Mouse (Mus musculus) urinary bladder, postnatal 36 days (tissue): Measurements from ENCODE around the gene Dvl3.
A peak's percentile ranks its signal among the peaks of the same experiment; 100 is the strongest.

Experiments
- DNase-seq, 2 experiments: peaks; one replicate each; pipeline ENCODE4 v3.0.0; 2022; ENCODE audit warnings: low spot score in 2 of 2, mixed read lengths in 1 of 2

The Dvl3 gene

DNA sequence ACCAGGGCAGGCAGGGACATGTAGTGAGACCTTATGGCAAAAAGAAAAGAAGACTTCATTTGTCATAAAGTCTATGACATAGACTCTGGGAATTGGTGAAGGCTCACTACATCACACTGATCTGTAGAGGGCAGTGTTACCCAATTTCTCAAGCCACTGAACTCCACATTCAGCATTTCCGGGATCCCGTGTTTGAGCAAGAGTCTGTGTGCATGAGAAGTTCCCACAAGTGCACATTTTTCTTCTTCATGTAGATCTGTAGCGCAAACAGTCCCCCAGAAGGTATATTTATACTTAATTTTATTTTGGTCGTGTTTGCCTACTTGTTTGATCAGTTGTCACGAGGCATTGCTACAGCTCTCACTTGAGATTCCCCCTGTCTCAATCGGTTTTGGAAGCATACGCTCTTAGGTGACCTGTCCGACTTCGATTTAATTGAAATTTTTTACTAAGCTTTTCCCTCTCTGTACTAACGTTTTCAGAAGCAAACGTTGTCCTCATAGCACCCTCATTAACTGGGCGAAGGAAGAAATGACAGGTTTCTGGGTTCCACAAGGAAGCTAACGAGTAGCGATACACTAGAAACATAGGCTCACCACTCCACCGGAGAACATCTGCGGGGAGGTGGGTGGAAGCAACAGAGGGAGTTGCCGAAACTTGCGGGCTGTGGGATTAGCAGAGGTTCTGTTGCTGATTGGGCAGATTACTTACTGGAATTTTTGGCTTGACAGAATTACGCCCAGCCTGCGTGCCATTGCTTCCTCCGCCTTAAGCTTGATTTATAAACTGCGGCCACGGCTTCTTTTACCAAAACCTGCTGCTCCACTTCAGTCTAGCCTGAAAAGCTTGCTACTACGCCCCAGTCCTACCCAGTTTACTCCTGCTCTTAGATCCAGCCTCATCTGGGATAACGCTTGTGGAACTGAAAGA is 19.8 kb upstream of the Dvl3 start:
- DNase-seq, result peak; percentile 38 to 57

DNA sequence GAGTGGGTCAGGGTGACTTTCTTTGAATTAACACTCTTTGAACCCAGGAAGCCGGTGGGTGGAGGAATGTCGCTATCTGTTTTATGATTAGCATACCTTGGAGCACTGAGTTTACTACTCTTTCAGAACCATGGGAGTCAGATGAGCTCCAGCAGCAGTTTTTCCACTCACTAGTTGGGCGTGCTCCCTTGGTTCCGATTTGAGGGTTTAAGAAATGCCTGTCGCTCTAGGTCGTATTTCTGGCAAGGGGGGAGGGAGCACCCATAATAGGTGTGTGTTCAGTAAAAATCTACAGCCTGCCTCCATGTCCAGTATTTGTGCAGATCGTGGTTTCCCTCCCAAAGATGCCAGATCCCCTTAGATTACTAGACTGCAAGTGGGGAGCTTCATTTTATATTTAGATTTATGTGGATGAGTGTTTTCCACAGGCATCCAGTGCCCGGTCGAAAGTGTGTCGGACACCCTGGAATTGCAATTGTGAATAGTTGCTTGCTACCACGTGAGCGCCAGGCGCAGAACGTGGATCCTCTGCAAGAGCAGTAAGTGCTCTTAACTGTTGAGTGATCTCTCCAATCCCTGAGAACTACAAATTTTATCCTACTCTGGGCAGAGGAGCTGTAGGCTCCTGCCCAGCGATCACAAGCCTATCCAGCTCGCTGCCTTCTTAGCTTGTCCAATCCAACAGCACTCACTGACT is 18.7 kb upstream of the Dvl3 start:
- no peak for DNase-seq

DNA sequence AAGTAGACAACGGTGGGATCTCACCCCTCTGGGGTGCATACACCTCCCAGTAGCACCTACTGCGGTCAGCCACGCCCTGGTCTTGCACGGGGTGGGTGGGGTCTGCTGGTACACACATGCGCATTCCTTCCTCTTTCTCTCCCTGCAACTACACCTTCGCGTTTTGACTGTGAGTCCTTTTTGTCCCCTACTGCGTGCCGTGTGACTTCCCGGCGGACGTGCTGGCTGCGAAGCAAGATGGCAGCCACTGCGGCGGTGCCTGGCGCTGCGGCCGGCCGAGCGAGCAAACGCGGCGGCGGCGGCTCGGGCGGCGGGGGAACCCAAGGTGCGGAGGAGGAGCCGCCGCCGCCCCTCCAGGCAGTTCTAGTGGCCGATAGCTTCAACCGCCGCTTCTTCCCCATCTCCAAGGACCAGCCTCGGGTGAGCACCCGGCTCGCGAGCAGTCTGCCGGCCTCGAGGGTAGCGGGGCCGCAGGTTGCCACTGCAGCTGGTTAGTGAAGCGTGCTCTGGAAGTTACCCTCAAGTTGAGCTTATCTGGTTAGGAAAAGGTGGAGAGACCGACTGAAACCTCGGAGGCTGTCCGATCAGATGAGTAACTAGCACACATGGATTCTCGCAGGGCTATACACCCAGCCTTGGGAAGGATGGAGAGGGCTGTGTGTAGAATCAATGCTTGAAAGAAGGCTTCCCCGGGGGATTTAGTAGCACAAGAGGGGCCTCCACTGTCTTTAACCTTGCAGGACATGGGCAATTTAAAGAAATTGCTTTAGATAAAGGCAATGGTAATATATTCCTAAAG is 17.9 kb upstream of the Dvl3 start, which contains the start of gene Eif2b5:
TSS of gene Eif2b5 (plus strand) at position 141 of the 799 bp plus-strand sequence.
- DNase-seq, result peak; percentile 93

DNA sequence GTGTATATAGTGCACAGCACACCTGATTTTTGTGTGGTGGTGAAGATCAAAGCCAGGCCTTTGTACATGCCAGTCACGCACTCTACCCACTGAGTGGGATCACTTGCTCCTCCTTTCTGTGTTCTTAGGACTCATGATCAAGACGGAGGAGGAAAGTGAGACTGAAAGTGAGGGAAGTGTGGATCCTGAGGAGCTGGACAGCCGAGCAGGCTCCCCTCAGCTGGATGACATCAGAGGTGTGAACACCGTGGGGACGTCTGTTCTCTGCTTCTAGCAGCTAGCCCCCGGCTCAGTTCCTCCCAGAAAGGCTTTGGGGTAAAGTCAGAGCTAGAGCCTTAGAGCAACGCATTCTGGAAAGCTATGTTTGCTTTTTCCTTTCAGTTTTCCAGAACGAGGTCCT is 10.8 kb upstream of the Dvl3 start:
- DNase-seq, result no peak

DNA sequence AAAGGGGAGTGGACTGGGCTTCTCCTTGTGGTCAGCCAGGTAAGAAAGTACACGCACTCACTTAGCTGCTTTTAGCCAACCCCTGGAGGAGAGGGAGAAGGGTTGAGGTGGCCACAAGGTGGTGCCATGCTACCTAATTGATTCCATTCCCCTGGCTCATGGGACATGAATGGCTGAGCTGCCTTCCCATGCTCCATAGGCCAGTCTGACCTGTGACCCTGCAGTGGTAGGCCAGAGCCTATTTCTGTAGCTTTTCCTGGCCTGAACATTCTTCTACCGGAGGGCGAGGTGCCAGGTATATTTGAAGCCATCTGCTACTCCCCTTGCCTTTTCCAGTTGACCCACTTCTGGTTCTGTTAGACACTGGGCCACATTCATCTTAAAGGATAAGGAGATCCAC is 7.4 kb upstream of the Dvl3 start:
- DNase-seq, result peak; percentile 24 to 30

DNA sequence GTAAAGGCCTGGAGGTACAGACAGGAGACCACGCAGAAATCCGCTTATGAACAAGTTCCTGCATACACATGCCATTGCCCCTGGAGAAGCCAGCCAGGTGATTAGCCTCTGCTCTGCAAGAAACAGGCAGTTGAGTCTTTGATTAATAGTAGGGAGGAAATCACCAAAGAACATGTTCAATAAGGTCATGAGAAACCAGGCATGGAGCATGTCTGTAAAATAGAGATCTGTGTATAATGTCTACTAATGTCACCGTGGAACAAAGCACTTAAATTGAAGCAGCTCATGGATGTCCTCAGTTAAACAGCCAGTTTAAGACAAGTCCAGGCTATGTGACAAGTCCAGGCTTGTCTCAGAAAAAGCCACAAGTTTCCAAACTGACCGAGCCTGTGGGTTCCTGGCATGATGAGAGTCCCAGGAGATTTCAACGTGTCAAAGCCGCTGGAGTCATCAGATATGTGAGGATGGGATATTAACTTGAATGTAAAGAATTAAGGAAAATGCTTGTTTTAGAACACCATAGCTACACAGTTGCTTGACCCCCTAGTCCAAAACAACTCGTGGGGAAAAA is 5.4 kb upstream of the Dvl3 start:
- DNase-seq, result no peak

DNA sequence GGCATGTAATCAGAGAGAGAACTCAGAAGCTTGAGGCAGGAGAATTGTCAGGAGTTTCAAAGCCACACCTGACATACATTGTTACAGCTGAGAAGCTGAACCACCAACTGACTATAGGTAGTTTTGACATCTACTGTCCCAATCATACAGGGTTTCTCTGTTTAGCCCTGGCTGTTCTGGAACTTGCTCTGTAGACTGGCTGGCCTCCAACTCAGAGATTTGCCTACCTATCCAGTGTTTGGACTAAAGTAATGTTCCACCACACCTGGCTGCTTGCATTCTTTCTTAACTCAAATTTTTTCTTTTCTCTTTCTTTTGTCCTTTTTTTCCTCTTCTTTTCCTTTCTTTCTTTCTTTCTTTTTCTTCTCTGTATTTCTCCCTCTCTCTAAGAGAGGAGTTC is 750 bp upstream of the Dvl3 start:
- no peak for DNase-seq

DNA sequence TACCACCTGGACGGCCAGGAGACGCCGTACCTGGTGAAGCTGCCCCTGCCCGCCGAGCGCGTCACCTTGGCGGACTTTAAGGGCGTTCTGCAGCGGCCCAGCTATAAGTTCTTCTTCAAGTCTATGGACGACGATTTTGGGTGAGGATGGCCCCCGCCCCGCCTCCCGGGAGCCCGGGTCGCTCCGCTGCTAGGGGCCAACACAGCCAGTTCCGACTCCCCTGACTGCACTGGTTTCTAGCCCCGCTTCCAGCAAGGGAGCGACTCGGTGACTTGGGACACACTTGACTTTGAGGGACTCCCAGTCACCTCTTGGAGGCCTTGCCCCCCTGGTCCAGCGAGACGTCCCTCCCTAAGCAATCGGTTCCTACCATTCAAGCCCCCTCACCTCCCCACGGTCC is 434 bp downstream of the Dvl3 start:
- no peak for DNase-seq

DNA sequence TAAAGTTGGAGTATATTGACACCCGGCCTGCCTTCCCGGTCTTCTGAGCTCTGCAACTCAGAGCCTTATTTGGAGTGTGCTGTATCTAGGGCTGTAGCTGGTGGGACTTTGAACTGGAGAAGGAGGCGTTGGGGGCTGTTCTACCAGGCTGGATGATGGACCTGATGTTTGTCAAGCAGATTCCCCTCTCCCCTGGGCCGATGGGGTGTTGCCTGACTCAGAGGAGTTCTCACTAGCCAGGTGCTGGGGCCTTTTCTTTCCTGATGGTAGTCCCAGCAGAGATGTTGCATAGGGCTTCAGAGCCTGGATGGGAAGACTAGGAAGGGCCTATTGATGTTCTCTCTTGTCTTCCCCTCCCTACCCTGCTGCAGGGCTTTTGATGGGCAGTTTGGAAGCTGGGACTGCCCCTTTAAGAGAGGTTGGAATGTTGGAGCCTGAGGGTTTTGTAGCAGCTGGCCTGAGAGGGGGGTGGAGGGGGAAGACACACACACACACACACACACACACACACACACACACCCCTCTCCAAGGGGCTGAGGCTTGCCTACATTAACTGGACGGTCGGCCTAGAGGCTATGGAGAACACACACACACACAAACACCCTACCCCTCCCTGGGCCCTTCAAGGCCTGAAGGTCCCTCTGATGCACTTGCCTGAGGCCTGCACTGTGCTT is 1.1 kb downstream of the Dvl3 start:
- peak in 1 of 2 experiments; percentile 18 for DNase-seq

DNA sequence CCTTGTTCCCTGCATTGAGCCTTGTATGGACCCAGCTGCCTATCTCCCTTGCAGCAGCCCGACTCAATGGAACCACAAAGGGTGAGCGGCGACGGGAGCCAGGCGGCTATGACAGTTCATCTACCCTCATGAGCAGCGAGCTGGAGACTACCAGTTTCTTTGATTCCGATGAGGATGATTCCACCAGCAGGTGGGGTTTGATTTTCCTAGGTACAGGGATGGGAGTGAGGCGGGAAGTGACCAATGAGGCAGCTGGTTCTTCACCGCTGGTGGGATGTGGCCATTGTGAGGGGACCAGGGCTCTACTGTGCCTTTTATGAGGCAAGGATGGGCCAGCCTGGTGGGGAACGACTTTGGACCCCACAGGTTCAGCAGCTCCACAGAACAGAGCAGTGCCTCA is 7.1 kb downstream of the Dvl3 start:
- no peak for DNase-seq

DNA sequence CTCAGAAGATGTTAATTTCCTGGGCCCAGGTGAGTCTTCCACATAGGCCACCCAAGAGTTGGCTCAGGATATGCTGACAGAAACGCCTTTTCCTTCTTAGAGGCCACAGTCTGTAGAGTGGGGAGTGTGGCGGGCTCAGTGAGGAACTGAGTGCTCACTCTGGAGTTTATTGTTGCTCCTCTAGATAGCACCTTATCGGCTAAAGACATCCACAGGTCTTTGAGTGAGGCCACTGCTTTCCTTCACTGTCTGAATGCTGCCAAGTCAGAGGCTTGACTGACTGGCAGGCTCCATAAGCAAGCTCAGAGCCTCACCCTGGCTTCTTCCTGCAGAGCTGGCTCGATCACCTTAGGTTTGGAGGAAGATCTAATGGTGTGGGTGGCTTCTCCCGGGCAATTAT is 12.0 kb downstream of the Dvl3 start:
- DNase-seq, result no peak

DNA sequence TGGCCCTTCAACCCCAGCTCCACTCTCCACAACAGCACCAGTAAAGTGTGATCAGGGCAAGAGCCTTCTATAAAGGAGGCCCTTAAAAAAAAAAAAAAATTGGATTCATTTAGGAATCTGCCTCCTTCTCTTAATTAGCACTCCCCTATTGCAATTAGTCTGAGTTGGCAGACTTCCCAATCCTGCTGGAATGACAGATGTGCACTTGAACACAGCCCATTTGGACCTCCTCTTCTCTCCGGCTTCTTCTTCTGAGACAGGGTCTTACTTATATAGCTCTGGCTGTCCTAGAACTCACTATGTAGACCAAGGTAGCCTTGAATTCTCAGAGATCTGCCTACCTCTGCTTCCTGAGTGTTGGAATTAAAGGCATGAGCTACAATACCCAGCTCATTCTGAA is 12.6 kb downstream of the Dvl3 start:
- DNase-seq, result no peak

DNA sequence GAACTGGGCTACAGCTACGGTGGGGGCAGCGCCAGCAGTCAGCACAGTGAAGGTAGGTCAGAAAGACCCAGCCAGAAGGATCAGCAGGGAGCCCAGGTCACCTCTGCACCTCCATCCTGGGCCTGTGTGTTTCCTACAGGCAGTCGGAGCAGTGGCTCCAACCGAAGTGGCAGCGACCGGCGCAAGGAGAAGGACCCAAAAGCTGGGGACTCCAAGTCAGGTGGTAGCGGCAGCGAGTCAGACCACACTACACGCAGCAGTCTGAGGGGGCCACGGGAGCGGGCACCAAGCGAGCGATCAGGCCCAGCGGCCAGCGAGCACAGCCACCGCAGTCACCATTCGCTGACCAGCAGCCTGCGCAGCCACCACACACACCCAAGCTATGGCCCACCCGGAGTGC is 14.2 kb downstream of the Dvl3 start:
- DNase-seq, result no peak

DNA sequence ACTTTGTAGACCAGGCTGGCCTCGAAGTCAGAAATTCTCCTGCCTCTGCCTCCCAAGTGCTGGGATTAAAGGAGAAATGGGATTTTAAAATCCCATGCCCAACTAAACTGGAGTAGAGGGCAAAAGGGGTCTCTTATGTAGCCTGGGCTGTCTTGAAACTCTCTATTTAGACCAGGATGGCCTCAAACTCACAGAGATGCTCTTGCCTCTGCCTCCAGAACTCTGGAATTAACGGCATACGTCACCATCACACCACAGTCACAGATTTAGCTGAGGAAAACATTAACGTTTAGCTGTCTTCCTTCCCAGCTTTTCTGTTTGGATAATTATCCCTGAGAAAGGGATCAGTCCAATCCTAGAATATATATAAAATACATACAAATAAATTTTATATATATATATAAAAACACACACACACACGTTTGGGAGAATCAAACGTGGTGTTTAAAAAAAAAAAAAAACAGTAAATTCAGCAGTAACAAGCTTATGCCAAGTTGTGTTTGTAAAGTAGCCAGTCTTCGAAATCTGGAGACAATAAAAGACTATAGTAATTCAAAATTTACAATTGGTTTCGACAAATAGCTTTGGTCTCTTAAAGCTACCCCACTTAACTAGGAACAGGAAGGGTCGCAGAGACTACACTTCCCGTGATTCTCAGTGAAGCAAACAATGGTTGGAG is 18.0 kb downstream of the Dvl3 start:
- no peak for DNase-seq

DNA sequence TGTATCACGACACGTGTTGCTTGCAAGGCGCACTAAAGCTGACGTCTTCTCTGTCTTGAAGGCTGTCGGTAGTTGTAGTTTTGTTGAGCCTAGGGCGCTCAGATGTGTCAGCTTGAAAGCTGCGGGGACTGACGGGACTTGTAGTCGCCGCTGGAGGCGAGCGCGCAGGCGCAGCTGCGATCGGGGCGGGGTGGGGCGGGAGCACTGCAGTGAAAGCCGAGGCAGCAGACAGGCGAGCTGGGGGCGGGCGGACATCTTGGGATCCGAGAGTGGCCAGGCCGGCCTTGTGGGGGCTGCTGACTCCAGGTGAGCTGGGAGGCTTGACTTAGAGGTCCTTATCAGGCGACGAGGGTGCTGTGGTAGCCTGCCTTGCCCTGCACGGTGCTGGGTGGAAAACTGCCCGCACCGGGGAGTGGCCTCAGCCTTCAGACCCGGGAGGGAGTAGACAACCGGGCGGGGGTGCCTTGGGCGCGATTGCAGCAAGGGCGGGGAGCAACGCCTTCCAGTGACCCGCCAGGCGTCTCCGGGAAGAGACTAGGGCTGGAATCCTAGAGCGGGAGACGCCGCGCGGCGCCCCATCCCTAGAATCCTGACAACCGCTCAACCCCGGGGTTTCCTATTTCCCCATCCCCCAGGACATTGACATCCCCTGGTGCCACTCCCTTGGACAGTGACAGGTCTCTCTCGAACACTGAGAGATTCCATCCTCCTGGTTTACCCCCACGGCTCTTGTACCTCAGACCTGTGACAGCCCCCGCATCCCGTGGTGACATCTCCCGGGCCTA is 18.7 kb downstream of the Dvl3 start, which contains the start of gene Ap2m1:
TSS of gene Ap2m1 (plus strand) at position 183 of the 785 bp plus-strand sequence.
- DNase-seq, result peak; percentile 82 to 91

DNA sequence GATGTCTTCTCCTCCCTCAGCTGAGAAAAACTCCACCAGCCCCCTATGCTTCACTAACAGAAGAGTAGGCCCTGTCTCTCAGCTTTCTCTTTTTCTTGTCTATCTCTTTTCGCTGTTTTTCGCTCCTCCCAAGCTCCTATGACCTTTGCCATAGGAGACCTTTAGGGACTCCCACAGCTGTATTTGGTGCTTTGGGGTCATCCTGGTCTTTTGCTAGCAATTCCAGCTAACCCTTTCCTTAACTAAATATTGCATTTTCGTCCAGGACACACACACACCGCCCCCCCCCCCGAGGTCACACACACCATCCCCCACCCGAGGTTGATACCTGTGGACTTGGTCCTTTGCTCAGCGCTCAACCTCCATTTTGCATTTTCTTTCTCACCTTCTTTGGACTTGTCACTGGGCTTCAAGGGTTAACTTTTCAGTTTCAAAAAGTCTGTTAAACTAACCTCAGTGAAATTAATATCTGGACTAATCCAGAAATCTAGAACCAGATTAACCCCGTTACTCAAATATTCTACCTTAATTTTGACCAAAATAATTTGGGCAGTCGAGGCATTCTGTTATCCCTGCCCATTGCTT is 19.4 kb downstream of the Dvl3 start:
- no peak for DNase-seq

DNA sequence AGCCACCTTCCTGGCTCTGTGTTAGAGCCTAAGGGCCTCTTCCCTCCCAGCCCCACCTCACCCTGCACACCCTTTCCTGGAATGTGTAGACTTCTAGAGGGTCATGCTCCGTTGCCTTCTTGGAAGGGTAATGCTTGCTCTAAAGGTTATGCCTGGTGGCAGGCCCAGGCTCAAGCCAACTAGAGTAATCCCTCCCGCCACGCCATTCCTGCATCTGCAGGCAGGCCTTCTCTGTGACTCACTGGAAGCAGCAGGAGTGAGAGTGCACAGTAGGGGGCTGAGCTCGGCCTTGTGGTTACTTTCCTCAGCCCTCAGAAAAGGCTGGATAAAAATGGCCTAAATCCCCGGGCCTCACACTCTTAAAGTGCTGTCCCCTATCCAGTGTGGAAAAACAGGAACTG is 20.3 kb downstream of the Dvl3 start:
- DNase-seq, result no peak

DNA sequence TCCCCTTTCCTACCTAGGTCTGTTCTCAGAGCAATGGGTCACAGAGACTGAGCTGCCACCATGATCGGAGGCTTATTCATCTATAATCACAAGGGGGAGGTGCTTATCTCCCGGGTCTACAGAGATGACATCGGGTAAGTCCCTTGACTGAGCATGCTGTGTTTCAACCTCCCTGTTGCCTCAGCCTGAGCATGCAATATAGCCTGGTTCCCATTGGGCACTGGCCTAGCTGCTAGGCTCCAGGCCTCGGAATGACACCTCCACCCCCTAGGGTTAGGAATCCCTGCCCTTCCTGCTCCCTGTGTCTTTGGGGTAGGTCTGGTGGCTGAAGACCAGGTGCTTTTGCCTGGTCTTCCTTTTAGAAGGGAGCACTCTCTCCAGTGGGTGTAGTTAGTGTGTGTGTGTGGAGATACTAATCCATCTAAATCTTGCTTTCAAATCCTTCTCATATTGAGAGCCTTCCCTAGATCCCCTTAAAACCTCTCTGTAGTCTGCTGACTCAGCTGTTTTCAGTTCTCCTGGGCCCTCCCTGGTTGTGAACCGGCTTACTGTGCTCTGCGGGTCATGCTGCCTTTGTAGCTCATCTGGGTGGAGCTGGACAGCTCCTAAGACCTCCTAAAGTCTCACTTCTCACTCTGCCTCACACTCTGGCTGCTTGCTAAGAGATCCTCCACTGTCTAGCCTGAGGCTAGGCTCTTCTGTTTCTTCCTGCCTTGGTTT is 21.0 kb downstream of the Dvl3 start:
- no peak for DNase-seq

DNA sequence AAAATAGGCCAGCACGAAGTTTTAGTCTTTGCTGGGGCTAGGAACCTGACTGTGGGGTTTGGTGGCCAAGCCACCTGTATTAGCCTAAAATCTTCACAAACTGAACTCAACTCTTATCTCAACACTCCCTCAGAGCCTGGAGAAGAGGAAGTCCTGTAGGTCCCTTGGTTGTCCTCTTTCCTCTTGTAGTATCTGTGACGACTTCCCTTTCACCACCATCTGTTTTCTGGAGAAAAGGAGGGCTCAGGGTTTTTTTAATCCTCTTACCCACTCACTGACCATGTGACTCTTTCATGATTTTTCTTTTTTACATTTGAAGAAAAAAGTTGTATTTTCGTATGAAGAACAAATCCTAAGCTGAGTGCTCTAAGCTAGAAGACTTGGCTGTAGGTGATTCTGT is 22.9 kb downstream of the Dvl3 start:
- DNase-seq, result no peak
